Mouse (Mus musculus) midbrain, postnatal 0 days (tissue): Measurements from ENCODE around the gene Spata6. TPM values are rescaled to one million over a fixed set of nuclear protein-coding genes. Genes with fewer than 3 reads are reported as not detected.

Source experiments
- ATAC-seq: fragments of 200-750 bp; cut with Nextera tagmentation; 2 replicates; pipeline ENCODE4 v1.8.0; 2017; ENCODE audit warnings: moderate number of reproducible peaks, mild to moderate bottlenecking, moderate TSS enrichment, moderate library complexity; ENCODE audit not compliant: low FRiP score
- DNase-seq: peaks from one replicate; pipeline ENCODE4 v3.0.0-alpha.2; 2015; ENCODE audit warnings: low spot score
- H3K27ac ChIP-seq: fragments of 300-500 bp; sonication (generic); 2 replicates; pipeline ENCODE4 v1.5.1; 2014; ENCODE audit warnings: low read depth, mild to moderate bottlenecking, low read length, mixed read lengths
- H3K27me3 ChIP-seq: fragments of 300-500 bp; sonication (generic); 2 replicates; pipeline ENCODE4 v1.6.1; 2014; ENCODE audit warnings: low read length, control low read depth, mixed read lengths; ENCODE audit not compliant: insufficient read depth
- H3K36me3 ChIP-seq: fragments of 300-500 bp; sonication (generic); 2 replicates; pipeline ENCODE4 v1.6.1; 2014; ENCODE audit warnings: low read length, control low read depth, mixed read lengths; ENCODE audit not compliant: insufficient read depth
- H3K4me1 ChIP-seq: fragments of 300-500 bp; sonication (generic); 2 replicates; pipeline ENCODE4 v1.6.1; 2014; ENCODE audit warnings: mild to moderate bottlenecking, control low read depth, antibody characterized with exemption, low read length, mixed read lengths; ENCODE audit not compliant: insufficient read depth
- H3K4me2 ChIP-seq: fragments of 300-500 bp; sonication (generic); 2 replicates; pipeline ENCODE4 v1.6.1; 2014; ENCODE audit warnings: low read depth, mild to moderate bottlenecking, low read length, mixed read lengths; ENCODE audit not compliant: poor library complexity, severe bottlenecking
- H3K4me3 ChIP-seq: fragments of 300-500 bp; sonication (generic); 2 replicates; pipeline ENCODE4 v1.5.1; 2014; ENCODE audit warnings: low read depth, mild to moderate bottlenecking, low read length, moderate library complexity
- H3K9ac ChIP-seq: fragments of 300-500 bp; sonication (generic); replicated peaks from 2 replicates; pipeline ENCODE4 v1.6.1; 2014; ENCODE audit warnings: mild to moderate bottlenecking, low read length, moderate library complexity, mixed read lengths; ENCODE audit not compliant: poor library complexity, severe bottlenecking
- H3K9me3 ChIP-seq: fragments of 300-500 bp; sonication (generic); 2 replicates; pipeline ENCODE4 v1.6.1; 2016; ENCODE audit warnings: low read length, control low read depth
- CTCF ChIP-seq: IDR thresholded peaks from 2 replicates; pipeline ENCODE4 v1.5.1; 2016; ENCODE audit warnings: antibody characterized with exemption, mild to moderate bottlenecking
- WGBS: fragments of 180-500 bp; shearing (Covaris S2); extraction: QIAGEN DNeasy Blood & Tissue Kit; methylation state at CpG from one replicate; pipeline ENCODE4 v1.1.7; 2014; 5-methylcytosine and 5-hydroxymethylcytosine counted together
- polyA plus RNA-seq: library from polyadenylated mRNA; unstranded; fragments of >200 nt; fragmentation: Nextera tagmentation; extraction: Ambion mirVana; gene quantifications from 2 replicates; pipeline ENCODE4 v1.2.1, GENCODE M21; 2015
- total RNA-seq: library from RNA; depleted of rRNA; stranded (reverse); fragments of >200 nt; gene quantifications from 2 replicates; pipeline ENCODE4 v1.2.3, GENCODE M21; 2014

Spata6 gene
- total and polyA plus RNA-seq, 2 experiments from 2014 or later, result 14.4 to 14.5 TPM

DNA sequence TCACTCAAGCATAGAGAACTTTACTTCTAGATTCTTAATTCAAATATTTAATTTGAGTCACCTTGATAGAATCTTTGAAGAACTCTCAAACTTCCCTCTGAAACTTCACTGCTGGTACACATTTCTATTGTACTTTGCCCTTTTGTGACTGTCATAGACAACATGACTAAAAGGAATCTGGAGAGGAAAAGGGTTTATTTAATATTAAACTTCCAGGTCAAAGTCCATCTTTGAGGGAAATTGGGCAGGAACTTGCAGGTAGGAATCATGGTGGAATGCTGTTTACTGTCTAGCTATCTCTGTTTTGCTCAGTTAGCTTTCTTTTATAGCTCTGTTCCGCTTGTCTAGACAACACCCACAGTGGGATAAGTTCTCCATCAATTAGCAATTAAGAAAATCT, 17.8 kb downstream of the Spata6 start:
- Histone ChIP-seq H3K36me3 (no peaks in the 10 kb centered on the region), H3K4me3 (no peak overlapping the region), H3K4me1 (no peaks in the 10 kb centered on the region), H3K9me3 (no peaks in the 10 kb centered on the region), H3K27me3 (no peaks in the 10 kb centered on the region), H3K9ac (no peak overlapping the region), H3K27ac (no peak overlapping the region), H3K4me2 (no peak overlapping the region)
- no peak for ATAC-seq
- no peak for DNase-seq
- no peak for TF ChIP-seq CTCF
- 100% methylated on average over 1 of the region's 1 CpGs for WGBS

DNA sequence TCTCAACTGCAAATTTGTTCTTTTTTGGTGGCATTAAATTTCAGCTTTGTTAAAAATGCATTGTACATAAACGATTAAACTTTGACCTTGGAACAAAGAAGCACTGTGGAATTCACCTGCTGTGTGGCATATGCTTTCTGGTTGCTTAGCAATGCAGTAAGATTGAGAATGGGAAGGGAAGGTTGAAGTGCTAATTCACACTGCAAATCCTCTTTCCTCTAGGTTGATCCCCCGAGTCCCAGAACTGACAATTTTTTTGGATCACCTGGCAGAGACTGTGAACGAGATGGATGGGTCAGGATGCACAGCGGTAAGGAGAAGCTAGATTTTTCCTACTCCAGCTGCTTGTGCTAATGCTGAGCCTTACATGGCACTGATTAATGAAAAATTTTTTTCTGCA, 60.7 kb downstream of the Spata6 start:
- no peak overlapping the region for H3K4me3 ChIP-seq
- TF ChIP-seq CTCF, result no peak
- no peaks in the 10 kb centered on the region for H3K27me3 ChIP-seq
- WGBS, result 11% methylated on average over 4 of the region's 4 CpGs
- no peak overlapping the region for H3K27ac ChIP-seq
- no peak overlapping the region for H3K9ac ChIP-seq
- no peaks in the 10 kb centered on the region for H3K9me3 ChIP-seq
- H3K4me2 ChIP-seq, result no peak overlapping the region
- no peaks in the 10 kb centered on the region for H3K36me3 ChIP-seq
- peak; percentile 3 for DNase-seq
- ATAC-seq, result no peak
- no peaks in the 10 kb centered on the region; the same call in 1 of the 2 replicates for H3K4me1 ChIP-seq

DNA sequence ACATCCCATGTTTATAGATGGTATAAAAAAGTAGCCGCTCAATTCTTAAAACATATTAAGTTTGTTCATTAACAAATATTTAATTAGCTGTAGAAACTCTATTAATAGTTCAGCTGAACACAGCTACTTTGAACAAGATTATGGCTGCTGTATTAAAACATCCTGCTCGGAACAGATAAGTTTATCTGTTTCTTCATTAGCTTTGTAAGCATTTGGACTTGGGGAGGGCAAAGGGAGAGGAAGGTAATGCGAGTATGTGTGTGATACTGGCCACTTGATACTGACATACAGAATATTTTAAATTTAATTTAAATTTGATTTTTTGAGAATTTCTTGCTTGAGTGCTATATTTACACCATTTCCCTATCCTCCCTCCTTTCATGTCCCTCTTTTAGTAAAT, 80.1 kb downstream of the Spata6 start:
- DNase-seq (no peak), ATAC-seq (no peak)
- Histone ChIP-seq H3K9me3 (no peaks in the 10 kb centered on the region), H3K4me3 (no peak overlapping the region), H3K9ac (no peak overlapping the region), H3K4me2 (no peak overlapping the region), H3K36me3 (no peaks in the 10 kb centered on the region), H3K27me3 (no peaks in the 10 kb centered on the region), H3K4me1 (no peaks in the 10 kb centered on the region), H3K27ac (no peak overlapping the region)
- TF ChIP-seq CTCF, result no peak
- 94% methylated on average over 3 of the region's 3 CpGs for WGBS

DNA sequence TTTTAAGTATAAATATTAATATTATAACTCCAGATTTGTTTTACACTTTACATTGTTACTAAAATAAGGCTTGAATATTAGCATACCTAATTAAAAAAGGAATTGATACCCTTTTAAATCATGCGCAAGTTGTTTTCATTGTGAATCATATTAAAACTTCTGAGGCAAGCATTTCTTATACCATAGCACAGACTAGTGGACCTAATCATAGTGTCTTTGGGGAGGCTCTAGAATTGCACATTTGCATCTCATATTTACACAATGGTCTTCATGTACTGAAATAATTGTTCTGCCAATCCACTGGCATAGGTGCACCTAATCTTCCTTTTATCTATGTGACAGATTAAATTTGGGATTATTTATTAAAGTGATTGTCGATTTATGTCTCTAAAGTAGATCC, 83.4 kb downstream of the Spata6 start:
- Histone ChIP-seq H3K9ac (no peak overlapping the region), H3K27ac (no peak overlapping the region), H3K4me2 (no peak overlapping the region), H3K4me3 (no peak overlapping the region), H3K9me3 (no peaks in the 10 kb centered on the region), H3K4me1 (no peaks in the 10 kb centered on the region), H3K36me3 (no peaks in the 10 kb centered on the region), H3K27me3 (no peaks in the 10 kb centered on the region)
- TF ChIP-seq CTCF, result peak; percentile 59
- ATAC-seq (no peak), DNase-seq (peak; percentile 29)
- 78% methylated on average over 2 of the region's 2 CpGs for WGBS

GRCm38 (mm10) chr4:111817478-111817877, 97.7 kb downstream of the Spata6 start:
- no peak for DNase-seq
- no peak for TF ChIP-seq CTCF
- Histone ChIP-seq H3K9me3 (no peaks in the 10 kb centered on the region), H3K27me3 (no peaks in the 10 kb centered on the region), H3K9ac (no peak overlapping the region), H3K36me3 (no peaks in the 10 kb centered on the region), H3K4me1 (no peaks in the 10 kb centered on the region), H3K4me2 (no peak overlapping the region), H3K4me3 (no peak overlapping the region), H3K27ac (no peak overlapping the region)
- no peak for ATAC-seq
- WGBS, result 74% methylated on average over 4 of the region's 4 CpGs

DNA sequence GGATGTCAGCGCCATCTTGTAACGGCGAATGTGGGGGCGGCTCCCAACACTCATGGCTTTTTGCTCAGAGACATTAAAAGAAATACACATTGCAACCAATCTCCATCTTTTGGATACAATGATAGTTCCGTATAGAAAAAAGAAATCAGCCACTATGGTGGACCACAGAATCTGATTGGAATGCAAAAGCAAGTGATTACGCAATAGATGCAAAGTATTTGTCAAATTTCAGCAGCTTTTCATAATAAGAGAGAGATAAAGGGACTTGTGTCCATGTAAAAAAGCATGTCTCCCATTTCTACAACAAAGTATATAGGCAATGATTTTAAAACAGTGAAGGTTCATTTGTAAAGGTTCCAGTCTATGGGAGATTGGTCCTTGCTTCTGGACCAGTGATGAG, 119.1 kb downstream of the Spata6 start:
- no peak overlapping the region for H3K9ac ChIP-seq

DNA sequence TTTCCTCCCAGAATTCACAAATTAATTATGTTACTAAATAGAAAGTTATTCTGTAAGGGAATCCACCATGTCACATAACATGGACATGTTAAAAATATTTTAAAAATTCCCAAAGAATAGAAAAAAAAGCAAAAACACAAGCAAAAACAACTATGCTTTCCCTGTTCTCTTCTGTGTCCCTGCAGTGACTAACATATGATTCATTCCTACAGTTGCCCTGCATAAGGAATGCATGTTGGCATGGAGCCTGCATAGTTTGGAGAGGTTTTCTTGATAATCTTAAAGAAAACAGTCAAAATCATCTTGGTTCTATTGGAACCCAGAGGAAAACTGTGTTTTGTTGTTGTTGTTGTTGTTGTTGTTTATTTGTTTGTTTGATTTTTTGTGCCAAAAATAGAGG, 132.8 kb downstream of the Spata6 start:
- H3K27me3 ChIP-seq, result no peaks in the 10 kb centered on the region
- H3K4me1 ChIP-seq, result no peaks in the 10 kb centered on the region
- H3K27ac ChIP-seq, result no peak overlapping the region
- H3K9ac ChIP-seq, result no peak overlapping the region
- H3K4me3 ChIP-seq, result no peak overlapping the region
- DNase-seq, result no peak
- no peaks in the 10 kb centered on the region for H3K36me3 ChIP-seq
- ATAC-seq, result no peak
- TF ChIP-seq CTCF, result no peak
- no peaks in the 10 kb centered on the region for H3K9me3 ChIP-seq
- H3K4me2 ChIP-seq, result no peak overlapping the region

More for the DNA sequence above, 119.1 kb downstream of the Spata6 start:
- Histone ChIP-seq H3K27me3 (no peaks in the 10 kb centered on the region), H3K27ac (no peak overlapping the region), H3K4me1 (no peaks in the 10 kb centered on the region), H3K4me3 (no peak overlapping the region), H3K36me3 (no peaks in the 10 kb centered on the region), H3K4me2 (no peak overlapping the region), H3K9me3 (no peaks in the 10 kb centered on the region)
- WGBS, result 95% methylated on average over 6 of the region's 6 CpGs
- no peak for TF ChIP-seq CTCF
- DNase-seq (no peak), ATAC-seq (no peak)
